Mouse (Mus musculus) neural tube, embryonic 13.5 days (tissue): ENCODE measurements around the gene Haspin. TPM values are rescaled to one million over a fixed set of nuclear protein-coding genes. Genes with fewer than 3 reads are reported as not detected.
"Not testable (repeated sequence)": the region's sequence is repeated elsewhere in the genome, so short reads cannot be mapped to it uniquely, and the experiment has no call there.

Experiments
- ATAC-seq: fragments of 200-750 bp; cut with Nextera tagmentation; 2 replicates; pipeline ENCODE4 v1.8.0; 2017; ENCODE audit warnings: low read depth, mild to moderate bottlenecking, moderate TSS enrichment, moderate library complexity
- H3K27ac ChIP-seq: fragments of 300-500 bp; sonication (generic); replicated peaks from 2 replicates; pipeline ENCODE4 v1.5.1; 2015; ENCODE audit warnings: moderate library complexity, mild to moderate bottlenecking, inconsistent platforms
- H3K27me3 ChIP-seq: fragments of 300-500 bp; sonication (generic); 2 replicates; pipeline ENCODE4 v1.6.1; 2015; ENCODE audit warnings: mild to moderate bottlenecking, inconsistent platforms
- H3K36me3 ChIP-seq: fragments of 300-500 bp; sonication (generic); 2 replicates; pipeline ENCODE4 v1.6.1; 2015; ENCODE audit warnings: mild to moderate bottlenecking, inconsistent platforms
- H3K4me1 ChIP-seq: fragments of 300-500 bp; sonication (generic); replicated peaks from 2 replicates; pipeline ENCODE4 v1.6.1; 2015; ENCODE audit warnings: inconsistent platforms
- H3K4me2 ChIP-seq: fragments of 300-500 bp; sonication (generic); 2 replicates; pipeline ENCODE4 v1.6.1; 2015; ENCODE audit warnings: inconsistent platforms, mild to moderate bottlenecking, moderate library complexity
- H3K4me3 ChIP-seq: fragments of 300-500 bp; sonication (generic); 2 replicates; pipeline ENCODE4 v1.5.1; 2015; ENCODE audit warnings: mild to moderate bottlenecking, inconsistent platforms
- H3K9ac ChIP-seq: fragments of 300-500 bp; sonication (generic); 2 replicates; pipeline ENCODE4 v1.6.1; 2015; ENCODE audit warnings: moderate library complexity, mild to moderate bottlenecking, inconsistent platforms
- H3K9me3 ChIP-seq: fragments of 300-500 bp; sonication (generic); 2 replicates; pipeline ENCODE4 v1.6.1; 2016; ENCODE audit warnings: inconsistent platforms
- WGBS: fragments of 180-500 bp; shearing (Covaris S2); methylation state at CpG from one replicate; pipeline ENCODE4 v1.1.7; 2015; 5-methylcytosine and 5-hydroxymethylcytosine counted together
- polyA plus RNA-seq: library from polyadenylated mRNA; unstranded; fragments of >200 nt; fragmentation: Nextera tagmentation; extraction: Ambion mirVana; gene quantifications from 2 replicates; pipeline ENCODE4 v1.2.1, GENCODE M21; 2015

Gene Haspin
- polyA plus RNA-seq, 1 experiment from 2014 or later = 2.9 TPM

GRCm38 (mm10) chr11:73134222-73134621 is 3.9 kb downstream of the Haspin start:
- 91% methylated on average over 5 of the region's 5 CpGs for WGBS

GRCm38 (mm10) chr11:73132999-73133398 is 5.1 kb downstream of the Haspin start:
- no peak overlapping the region for H3K4me2 ChIP-seq
- no peaks in the 10 kb centered on the region for H3K36me3 ChIP-seq
- no peaks in the 10 kb centered on the region for H3K9me3 ChIP-seq
- H3K27me3 ChIP-seq = no peaks in the 10 kb centered on the region
- peaks cover 26% of the 10 kb centered on the region for H3K4me1 ChIP-seq
- 96% methylated on average over 6 of the region's 6 CpGs for WGBS
- no peak overlapping the region for H3K27ac ChIP-seq
- H3K4me3 ChIP-seq = no peak overlapping the region
- ATAC-seq = no peak
- no peak overlapping the region for H3K9ac ChIP-seq

More at GRCm38 (mm10) chr11:73134222-73134621, 3.9 kb downstream of the Haspin start:
- H3K27ac ChIP-seq = no peak overlapping the region
- no peak overlapping the region for H3K4me3 ChIP-seq
- no peaks in the 10 kb centered on the region for H3K9me3 ChIP-seq
- H3K27me3 ChIP-seq = no peaks in the 10 kb centered on the region
- H3K9ac ChIP-seq = no peak overlapping the region
- ATAC-seq = no peak
- peaks cover 31% of the 10 kb centered on the region for H3K4me1 ChIP-seq
- H3K4me2 ChIP-seq = no peak overlapping the region
- no peaks in the 10 kb centered on the region for H3K36me3 ChIP-seq

GRCm38 (mm10) chr11:73131020-73131419 is 7.1 kb downstream of the Haspin start:
- H3K27ac ChIP-seq = no peak overlapping the region
- no peak for ATAC-seq

GRCm38 (mm10) chr11:73126495-73126894 is 11.6 kb downstream of the Haspin start:
- Histone ChIP-seq H3K9me3 (no peaks in the 10 kb centered on the region), H3K4me1 (no peaks in the 10 kb centered on the region), H3K27me3 (no peaks in the 10 kb centered on the region), H3K4me2 (no peak overlapping the region), H3K36me3 (no peaks in the 10 kb centered on the region), H3K27ac (no peak overlapping the region), H3K9ac (no peak overlapping the region), H3K4me3 (no peak overlapping the region)
- ATAC-seq = no peak
- 91% methylated on average over 6 of the region's 6 CpGs for WGBS

More at GRCm38 (mm10) chr11:73131020-73131419, 7.1 kb downstream of the Haspin start:
- Histone ChIP-seq H3K4me3 (no peak overlapping the region), H3K36me3 (no peaks in the 10 kb centered on the region), H3K4me1 (peaks cover 11% of the 10 kb centered on the region), H3K9ac (no peak overlapping the region), H3K9me3 (no peaks in the 10 kb centered on the region), H3K4me2 (no peak overlapping the region), H3K27me3 (no peaks in the 10 kb centered on the region)
- 82% methylated on average over 7 of the region's 7 CpGs for WGBS

- H3K27me3 ChIP-seq = no peaks in the 10 kb centered on the region
- H3K9ac ChIP-seq = no peak overlapping the region
- no peaks in the 10 kb centered on the region for H3K36me3 ChIP-seq
- no peaks in the 10 kb centered on the region for H3K4me1 ChIP-seq
- WGBS = 72% methylated on average over 6 of the region's 6 CpGs
- ATAC-seq = no peak
- no peaks in the 10 kb centered on the region for H3K9me3 ChIP-seq
- H3K4me3 ChIP-seq = no peak overlapping the region
- H3K4me2 ChIP-seq = no peak overlapping the region
- no peak overlapping the region for H3K27ac ChIP-seq
Observed at GRCm38 (mm10) chr11:73111414-73111813, 26.7 kb downstream of the Haspin start.

GRCm38 (mm10) chr11:73109941-73110340 is 28.2 kb downstream of the Haspin start:
- no peak overlapping the region for H3K4me3 ChIP-seq
- no peak overlapping the region for H3K4me2 ChIP-seq
- H3K9ac ChIP-seq = no peak overlapping the region
- no peaks in the 10 kb centered on the region for H3K27me3 ChIP-seq
- no peaks in the 10 kb centered on the region for H3K36me3 ChIP-seq
- no peaks in the 10 kb centered on the region for H3K9me3 ChIP-seq
- no peak overlapping the region for H3K27ac ChIP-seq
- no peaks in the 10 kb centered on the region for H3K4me1 ChIP-seq
- no peak for ATAC-seq
- WGBS = 82% methylated on average over 3 of the region's 3 CpGs

GRCm38 (mm10) chr11:73108898-73109625 is 29.0 kb downstream of the Haspin start:
- 83% methylated on average over 14 of the region's 14 CpGs for WGBS

GRCm38 (mm10) chr11:73108195-73108897 is 29.7 kb downstream of the Haspin start:
- no peak overlapping the region for H3K27ac ChIP-seq
- WGBS = 75% methylated on average over 5 of the region's 5 CpGs
- ATAC-seq = no peak
- no peak overlapping the region for H3K4me3 ChIP-seq
- H3K36me3 ChIP-seq = no peaks in the 10 kb centered on the region
- H3K4me1 ChIP-seq = no peaks in the 10 kb centered on the region
- no peak overlapping the region for H3K4me2 ChIP-seq
- no peaks in the 10 kb centered on the region for H3K27me3 ChIP-seq
- no peaks in the 10 kb centered on the region for H3K9me3 ChIP-seq
- no peak overlapping the region for H3K9ac ChIP-seq

More at GRCm38 (mm10) chr11:73108898-73109625, 29.0 kb downstream of the Haspin start:
- no peaks in the 10 kb centered on the region for H3K27me3 ChIP-seq
- H3K9me3 ChIP-seq = no peaks in the 10 kb centered on the region
- H3K27ac ChIP-seq = no peak overlapping the region
- no peaks in the 10 kb centered on the region for H3K4me1 ChIP-seq
- no peak overlapping the region for H3K4me2 ChIP-seq
- H3K4me3 ChIP-seq = no peak overlapping the region
- no peak overlapping the region for H3K9ac ChIP-seq
- no peak for ATAC-seq
- H3K36me3 ChIP-seq = no peaks in the 10 kb centered on the region

GRCm38 (mm10) chr11:73107358-73107757 is 30.7 kb downstream of the Haspin start:
- H3K4me1 ChIP-seq, H3K27ac ChIP-seq, H3K27me3 ChIP-seq, H3K4me3 ChIP-seq, H3K36me3 ChIP-seq, H3K9me3 ChIP-seq, H3K4me2 ChIP-seq, H3K9ac ChIP-seq, ATAC-seq: not testable (repeated sequence)
- 57% methylated on average over 3 of the region's 3 CpGs for WGBS

GRCm38 (mm10) chr11:73105246-73105645 is 32.8 kb downstream of the Haspin start:
- Histone ChIP-seq H3K4me1 (no peaks in the 10 kb centered on the region), H3K27me3 (no peaks in the 10 kb centered on the region), H3K36me3 (no peaks in the 10 kb centered on the region), H3K4me2 (no peak overlapping the region), H3K4me3 (no peak overlapping the region), H3K9me3 (no peaks in the 10 kb centered on the region), H3K27ac (no peak overlapping the region), H3K9ac (no peak overlapping the region)
- no peak for ATAC-seq
- 70% methylated on average over 3 of the region's 3 CpGs for WGBS

DNA sequence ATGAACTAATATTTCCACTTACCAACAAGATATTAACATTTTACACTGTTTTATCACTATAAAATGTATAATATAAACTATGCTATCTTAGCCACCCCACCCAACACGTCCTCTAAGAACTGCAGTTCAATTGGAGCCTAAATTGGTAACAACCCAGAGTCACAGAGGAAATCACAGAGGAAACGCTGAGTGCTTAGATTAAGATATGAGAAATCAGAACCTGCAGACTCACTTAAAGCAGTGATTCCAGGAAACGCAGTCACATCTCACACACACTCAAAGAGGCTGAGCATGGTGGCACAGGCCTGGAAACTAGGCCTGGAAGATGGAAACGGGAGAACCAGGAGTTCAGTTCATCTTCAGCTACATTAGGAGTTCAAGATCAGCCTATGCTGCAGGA is 36.8 kb downstream of the Haspin start:
- Histone ChIP-seq H3K27me3 (no peaks in the 10 kb centered on the region), H3K9me3 (no peaks in the 10 kb centered on the region), H3K4me1 (no peaks in the 10 kb centered on the region), H3K36me3 (no peaks in the 10 kb centered on the region), H3K27ac (no peak overlapping the region), H3K4me2 (no peak overlapping the region), H3K9ac (no peak overlapping the region), H3K4me3 (no peak overlapping the region)
- ATAC-seq = no peak
- WGBS = 87% methylated on average over 4 of the region's 4 CpGs

- Histone ChIP-seq H3K27me3 (no peaks in the 10 kb centered on the region), H3K27ac (no peak overlapping the region), H3K36me3 (no peaks in the 10 kb centered on the region), H3K4me3 (no peak overlapping the region), H3K9me3 (no peaks in the 10 kb centered on the region), H3K4me2 (no peak overlapping the region), H3K9ac (no peak overlapping the region), H3K4me1 (no peaks in the 10 kb centered on the region)
- ATAC-seq = no peak
- 71% methylated on average over 14 of the region's 14 CpGs for WGBS
Observed at GRCm38 (mm10) chr11:73099976-73100750, 37.9 kb downstream of the Haspin start.
